Mouse (Mus musculus): ENCODE measurements around the gene Mpp6.

Gene Mpp6

GRCm38 (mm10) chr6:50228180-50228579 is 118.1 kb downstream of the Mpp6 start:
- DNase-seq (ENCODE audit: low read depth) = no peak

- no peak for DNase-seq (ENCODE audit: low read depth)
Observed at GRCm38 (mm10) chr6:50231288-50231687, 121.2 kb downstream of the Mpp6 start.

- DNase-seq (ENCODE audit: low read depth) = no peak
Observed at GRCm38 (mm10) chr6:50232984-50233383, 122.9 kb downstream of the Mpp6 start.

GRCm38 (mm10) chr6:50237963-50238362 is 127.9 kb downstream of the Mpp6 start:
- no peak for DNase-seq (ENCODE audit: low read depth)

- DNase-seq (ENCODE audit: low read depth) = no peak
Observed at GRCm38 (mm10) chr6:50239902-50240301, 129.9 kb downstream of the Mpp6 start.

GRCm38 (mm10) chr6:50240437-50240836 is 130.4 kb downstream of the Mpp6 start:
- peak; percentile 29 for DNase-seq (ENCODE audit: low read depth)

- no peak for DNase-seq (ENCODE audit: low read depth)
Observed at GRCm38 (mm10) chr6:50244126-50244525, 134.1 kb downstream of the Mpp6 start.

- DNase-seq (ENCODE audit: low read depth) = no peak
Observed at GRCm38 (mm10) chr6:50244967-50245366, 134.9 kb downstream of the Mpp6 start.

GRCm38 (mm10) chr6:50247356-50247755 is 137.3 kb downstream of the Mpp6 start:
- no peak for DNase-seq (ENCODE audit: low read depth)

- DNase-seq (ENCODE audit: low read depth) = no peak
Observed at GRCm38 (mm10) chr6:50247791-50248190, 137.8 kb downstream of the Mpp6 start.
